Mouse (Mus musculus) heart, postnatal 0 days (tissue): ENCODE results near the gene Gm36028.

ENCODE experiments used
- CTCF ChIP-seq: IDR thresholded peaks from 2 replicates; pipeline ENCODE4 v1.5.1; 2016; ENCODE audit warnings: antibody characterized with exemption, control low read depth, low read depth
- EP300 ChIP-seq: IDR thresholded peaks from 2 replicates; pipeline ENCODE4 v1.6.1; 2016; ENCODE audit warnings: antibody characterized with exemption, low read depth

DNA sequence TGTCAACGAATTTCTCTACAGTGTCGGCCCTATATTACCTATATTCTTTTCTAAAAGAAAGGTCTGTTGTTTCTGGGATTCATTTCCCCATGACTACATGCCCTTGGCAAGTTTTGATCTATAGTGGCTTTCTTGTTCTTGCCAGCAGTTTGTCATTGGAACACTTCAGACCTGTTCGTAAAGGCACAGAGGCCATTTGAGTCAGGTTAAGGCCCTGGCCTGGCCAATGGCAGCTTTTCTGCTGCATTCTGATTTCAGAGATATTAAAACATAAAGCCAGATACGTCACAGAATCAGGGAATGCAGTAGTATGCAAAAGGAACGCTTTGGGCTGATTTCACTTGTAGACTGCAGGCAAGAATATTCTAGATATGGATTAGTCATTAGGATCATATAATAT, 37.8 kb upstream of the Gm36028 start:
- no peak for TF ChIP-seq CTCF
- TF ChIP-seq EP300: no peak
